Mouse (Mus musculus) c-Kit-positive CD71-negative TER-119-negative erythroid progenitor cells, embryonic 14.5 days (primary cell): ENCODE results near the gene Acd.
A peak's percentile ranks its signal among the peaks of the same experiment; 100 is the strongest.

Experiments
- DNase-seq: peaks from one replicate; pipeline ENCODE4 v3.0.0-alpha.2; 2013; ENCODE audit warnings: low read depth

The Acd gene

DNA sequence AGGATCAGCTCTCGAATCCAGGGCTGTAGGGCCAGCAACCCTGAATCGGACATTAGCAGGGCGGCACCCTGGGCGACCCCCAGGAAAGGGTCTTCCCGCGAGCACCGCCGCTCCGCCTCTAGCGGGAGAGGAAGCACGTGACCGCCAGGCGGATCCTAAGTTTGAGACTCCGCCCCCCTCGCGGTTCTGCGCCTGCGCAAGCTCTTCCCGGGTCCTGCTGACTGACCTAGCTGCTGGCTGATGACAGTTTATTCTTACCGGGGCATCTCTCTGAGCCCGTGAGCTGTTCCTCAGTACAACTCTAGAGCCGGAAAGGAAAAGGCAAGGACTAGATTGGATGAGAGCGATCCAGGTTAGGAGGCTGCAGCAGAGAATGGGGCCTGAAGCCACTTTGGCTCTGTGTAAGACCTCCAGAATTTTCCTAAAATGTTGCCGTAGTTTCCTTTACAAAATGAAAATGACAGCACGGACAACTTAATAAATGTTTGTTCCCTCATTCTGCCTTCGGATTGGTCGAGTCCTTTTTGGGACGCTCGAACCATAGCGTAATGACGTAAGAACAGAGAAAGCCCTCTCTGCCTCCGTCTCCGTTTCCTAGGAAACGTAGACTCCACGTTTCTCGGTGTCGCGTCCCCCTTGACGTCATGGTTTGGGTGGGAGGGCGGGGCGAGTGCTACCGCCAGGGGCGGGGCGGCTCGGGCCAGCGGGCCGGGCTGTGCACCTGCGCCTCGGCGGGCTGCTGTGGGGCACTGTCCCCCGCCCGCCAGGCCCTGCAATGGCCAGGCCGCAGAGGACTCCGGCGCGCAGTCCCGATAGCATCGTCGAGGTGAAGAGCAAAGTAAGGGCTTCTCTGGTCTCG is at the start of gene Acd, which contains the start of gene Pard6a:
TSS of gene Acd (minus strand) at position 137 of the 859 bp plus-strand sequence.
TSS of gene Pard6a (plus strand) at position 183 of the 859 bp plus-strand sequence.
- peak; percentile 89 for DNase-seq

DNA sequence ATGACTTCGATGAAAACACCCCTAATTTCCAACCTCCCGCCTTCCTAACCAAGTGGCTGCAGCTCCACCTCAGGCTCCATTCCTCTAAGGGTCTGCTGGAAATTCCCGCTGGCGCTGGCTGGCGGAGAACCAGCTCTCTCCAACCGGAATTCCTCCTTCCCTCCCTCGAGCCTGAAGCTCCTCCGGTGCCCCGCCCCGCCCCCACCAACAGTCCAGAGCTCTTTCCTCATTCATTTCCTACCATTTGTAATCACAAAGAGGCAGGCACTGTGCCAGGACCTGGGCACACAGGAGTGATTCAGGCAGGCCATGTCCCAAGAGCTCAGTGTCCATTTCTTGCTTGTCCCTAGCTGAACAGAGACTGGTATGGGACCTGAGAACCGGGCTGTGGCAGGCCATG is 49.7 kb upstream of the Acd start:
- no peak for DNase-seq

DNA sequence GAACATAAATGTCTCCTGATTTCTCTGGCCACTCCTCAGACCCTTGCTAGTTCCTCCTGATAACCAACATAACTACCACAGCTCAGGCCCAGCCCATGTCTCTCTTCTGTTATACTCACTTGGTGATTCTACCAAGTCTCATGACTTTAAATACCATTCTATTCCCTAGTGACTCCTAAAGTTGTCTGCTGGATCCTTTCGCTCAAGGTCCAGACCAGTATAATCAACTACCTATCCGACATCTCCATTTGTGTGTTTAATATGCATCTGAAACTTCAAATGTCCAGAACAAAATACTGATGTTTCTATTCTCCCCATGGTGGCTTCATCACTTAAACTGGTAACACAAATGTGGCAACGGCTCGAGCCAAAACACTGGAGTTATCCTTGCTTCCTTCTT is 42.4 kb upstream of the Acd start:
- no peak for DNase-seq

DNA sequence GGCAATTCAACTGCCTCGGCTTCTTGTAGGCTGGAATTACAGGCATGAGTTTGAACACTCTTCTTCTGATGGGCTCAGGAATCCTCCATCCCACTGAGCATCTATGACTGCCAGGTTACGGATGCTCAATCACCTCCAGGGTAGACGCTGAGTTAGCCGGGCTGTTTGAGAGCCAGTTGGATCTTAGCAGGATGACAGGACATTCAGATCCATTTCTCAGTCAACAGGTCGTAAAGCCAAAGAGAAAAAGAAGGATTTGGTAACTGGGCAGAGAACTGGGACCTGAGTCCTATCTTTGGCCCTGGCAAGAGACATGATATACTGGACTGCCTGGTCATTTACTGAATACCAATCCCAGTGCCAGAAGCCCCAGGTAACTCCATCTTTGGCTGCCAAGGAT is 38.3 kb upstream of the Acd start:
- no peak for DNase-seq

DNA sequence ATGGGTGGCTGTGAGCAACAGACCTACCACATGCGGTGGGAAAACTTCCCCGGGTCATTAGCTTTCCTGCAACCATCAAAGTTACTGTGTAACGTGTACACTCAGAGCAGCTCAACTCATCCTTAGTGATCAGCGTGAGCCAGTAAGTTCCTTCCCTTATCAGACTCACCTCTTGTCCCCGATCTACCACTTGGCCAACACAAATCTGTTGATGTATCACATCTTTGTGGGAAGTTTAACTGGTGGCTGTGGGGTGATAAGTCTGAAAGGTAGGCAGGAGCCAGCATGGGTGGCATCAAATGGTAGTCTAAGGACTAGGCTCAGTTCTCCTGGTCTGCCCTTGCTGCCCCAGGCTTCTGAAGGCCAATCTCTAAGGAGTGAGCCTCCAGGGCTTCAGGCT is 31.3 kb upstream of the Acd start:
- DNase-seq: no peak

DNA sequence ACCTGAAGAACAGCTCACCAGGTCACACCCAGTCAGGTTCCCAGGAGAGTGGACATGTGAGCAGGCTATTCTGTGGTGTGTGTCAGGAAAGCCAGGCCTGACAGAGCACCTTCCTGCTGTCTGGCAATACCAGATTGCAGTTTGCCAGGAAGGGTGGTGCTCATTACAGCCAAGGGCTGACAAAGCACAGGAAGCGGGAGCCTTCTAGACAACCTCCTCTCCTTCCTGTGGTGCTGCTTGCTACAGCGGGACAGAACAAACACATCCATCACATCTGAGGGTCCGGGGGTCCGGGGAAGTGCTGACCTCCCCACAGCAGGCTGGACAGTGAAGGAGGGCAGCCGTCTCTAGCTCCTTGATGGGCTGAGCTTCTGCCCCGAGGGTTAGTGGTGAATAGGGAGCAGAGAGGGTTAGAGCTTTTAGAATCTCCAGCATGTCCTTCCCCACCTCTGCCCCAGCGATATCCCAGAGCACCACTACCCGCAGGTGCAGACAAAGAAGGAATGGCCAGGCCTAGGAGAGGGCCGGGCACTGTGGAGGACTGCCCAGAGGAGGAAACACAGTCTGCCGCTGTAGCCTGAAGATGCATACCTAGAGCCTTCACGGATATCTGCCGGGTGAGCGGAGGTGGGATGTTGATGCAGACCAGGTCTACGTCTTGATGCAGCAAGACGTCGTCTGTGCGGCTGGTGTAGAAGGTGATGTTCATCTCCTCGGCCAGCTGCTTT is 26.7 kb upstream of the Acd start:
- no peak for DNase-seq

DNA sequence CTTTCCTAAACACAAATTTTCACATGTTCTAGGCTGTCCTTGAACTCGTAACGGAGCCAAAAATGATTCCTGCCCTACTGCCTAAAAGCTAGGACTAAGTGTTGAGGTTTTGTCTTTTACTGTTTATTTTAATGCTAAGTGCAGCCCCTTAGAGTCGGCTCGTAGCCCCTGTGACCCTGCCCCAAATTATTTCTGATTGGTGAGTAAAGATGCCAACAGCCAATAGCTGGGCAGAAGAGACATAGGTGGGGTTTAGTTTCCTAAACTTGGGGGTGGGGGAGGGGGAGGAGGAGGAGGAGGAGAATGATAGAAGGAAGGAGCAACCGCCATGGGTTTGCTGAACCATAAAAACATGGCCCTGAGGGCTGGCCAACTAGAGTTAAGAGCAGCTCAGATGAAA is 24.8 kb upstream of the Acd start:
- no peak for DNase-seq

DNA sequence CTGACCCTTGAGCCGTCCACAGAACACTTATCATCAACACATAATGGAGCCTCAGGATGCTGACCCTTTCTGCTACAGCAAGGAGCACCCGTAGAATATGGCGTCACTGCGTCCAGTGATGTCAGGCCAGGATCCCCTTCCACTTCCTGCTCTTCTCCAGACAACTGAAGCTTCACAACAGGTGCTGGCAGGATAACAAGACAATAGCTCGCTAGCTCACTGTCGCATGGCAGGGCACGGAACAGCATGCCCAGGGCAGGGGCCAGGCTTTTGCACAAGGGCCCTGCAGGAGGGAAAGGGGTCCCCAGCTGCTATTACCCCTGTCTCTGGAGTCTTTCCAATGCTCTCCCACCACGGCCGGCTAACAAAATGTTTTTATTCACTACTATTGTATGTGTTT is 22.0 kb upstream of the Acd start:
- DNase-seq: no peak

DNA sequence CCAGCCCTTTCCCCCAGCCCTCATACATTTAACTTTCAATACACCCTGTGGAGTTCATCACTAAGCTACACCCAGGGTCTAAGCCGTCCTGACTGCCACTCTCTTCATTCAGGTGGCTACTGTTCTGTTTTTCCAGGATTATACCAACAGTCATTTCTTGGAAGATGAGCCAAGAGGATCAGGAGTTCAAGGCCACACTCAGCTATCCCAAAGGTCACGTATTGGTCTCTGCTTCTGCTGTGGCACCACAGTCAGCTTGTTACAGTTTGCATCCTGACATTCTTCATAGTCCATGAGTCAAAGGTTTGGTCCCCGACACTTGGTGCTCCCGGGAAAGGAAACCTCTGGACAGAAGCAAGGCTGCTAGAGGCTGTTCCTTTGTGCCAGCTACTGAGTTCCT is 18.7 kb upstream of the Acd start:
- DNase-seq: no peak

DNA sequence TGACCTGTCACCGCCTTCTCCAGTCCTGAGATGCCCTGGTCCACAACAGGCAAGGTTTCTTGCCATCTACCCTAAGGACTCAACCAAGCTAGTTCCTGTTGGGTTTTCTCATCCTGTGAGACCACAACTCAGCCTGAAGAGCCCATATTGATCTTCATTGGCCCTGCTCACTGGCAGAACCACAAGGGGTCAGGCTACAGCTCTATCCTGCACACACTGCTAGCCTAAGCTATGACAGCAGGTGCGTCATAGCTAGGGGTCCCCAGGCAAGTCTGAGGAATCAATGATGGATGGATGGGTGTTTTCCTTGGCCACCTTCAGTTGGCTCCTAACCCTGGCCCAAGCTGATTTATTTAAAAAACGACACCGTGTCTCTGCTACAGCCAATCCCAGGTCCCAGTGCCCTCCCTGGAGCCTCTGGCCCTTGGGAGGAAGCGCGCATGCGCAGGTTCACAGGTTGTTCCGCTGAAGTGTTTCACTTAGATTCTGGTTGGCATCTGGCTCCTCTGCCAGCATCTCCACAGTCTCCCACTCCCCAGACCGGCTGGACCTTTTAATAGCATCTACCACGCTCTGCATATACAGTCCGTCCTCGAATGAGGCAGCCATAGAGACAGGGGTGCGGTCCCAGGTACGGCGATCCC is 15.5 kb upstream of the Acd start:
- DNase-seq: no peak

DNA sequence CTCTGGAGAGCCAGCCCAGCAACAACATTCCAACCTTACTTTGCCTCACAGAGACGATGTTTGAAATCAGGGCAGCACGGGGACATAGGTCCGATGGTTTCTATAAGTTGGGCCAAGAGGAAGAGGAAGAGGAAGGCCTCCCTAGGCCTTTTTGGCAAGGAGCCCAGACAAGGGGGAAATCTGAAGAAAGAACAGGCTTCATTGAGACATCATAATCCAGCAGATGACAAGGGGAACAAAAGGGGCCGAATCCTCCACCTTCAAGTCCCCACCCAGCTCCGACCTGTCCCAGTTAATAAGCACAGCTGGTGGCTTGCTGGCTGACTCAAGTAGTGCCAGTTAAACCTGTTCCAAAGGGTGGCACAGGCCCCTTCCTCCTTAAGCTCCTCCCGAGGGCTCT is 14.1 kb upstream of the Acd start:
- no peak for DNase-seq

DNA sequence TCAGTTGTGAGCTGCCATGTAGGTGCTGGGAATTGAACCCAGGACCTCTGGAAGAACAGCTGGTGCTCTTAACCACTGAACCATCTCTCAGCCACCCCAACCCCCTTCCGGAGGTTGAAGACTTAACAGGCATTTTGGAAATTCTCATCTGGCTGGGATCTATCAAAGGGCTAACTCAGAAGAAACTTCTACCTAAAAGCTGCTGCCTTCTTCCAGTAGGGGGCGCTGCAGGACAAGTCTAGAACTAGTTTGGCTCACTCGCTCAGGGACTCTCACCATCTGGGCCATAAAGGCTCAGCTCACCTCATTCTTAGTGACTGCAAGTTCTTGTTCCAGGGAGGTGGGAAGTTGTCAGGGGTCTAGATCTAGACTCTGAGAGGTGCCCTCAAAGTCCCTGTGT is 13.2 kb upstream of the Acd start:
- peak; percentile 98 for DNase-seq

DNA sequence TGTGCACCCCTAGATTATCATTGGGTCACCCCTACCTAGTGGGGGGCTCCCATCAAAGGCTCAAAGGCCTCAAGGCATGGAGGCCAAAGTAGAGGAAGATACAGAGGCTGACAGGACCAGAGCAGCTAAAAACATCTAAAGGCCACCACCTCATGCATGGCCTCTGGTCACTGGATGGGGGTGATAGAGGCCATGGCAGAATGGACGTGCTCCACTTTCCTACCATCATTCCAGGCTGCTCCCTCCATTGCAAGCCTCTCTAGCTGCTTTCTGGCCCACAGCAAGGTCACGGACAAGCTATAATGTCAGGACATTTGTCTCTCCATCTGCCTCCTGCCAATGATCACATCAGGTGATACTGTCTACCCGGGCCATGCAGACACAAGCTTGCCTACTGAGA is 11.4 kb upstream of the Acd start:
- no peak for DNase-seq

DNA sequence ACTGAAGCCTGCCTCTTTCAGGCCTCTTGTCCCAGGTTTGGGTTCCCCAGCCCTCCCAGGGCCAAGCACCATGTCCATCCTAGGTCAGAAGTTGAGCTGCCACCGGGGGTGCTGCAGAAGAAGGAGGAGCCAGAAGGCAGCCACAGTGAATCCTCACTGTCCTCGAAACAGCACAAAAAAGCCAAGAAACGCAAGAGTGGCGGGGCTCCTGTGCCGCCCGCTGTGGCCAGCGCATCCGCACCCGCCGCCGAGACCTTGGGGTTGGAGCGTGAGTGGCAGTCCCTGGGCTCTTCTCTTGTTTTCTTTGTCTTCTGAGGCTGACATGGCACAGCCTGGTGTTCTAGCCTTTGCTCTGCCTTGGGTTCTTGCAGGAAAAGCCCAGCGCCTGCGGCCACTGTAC is 8.4 kb upstream of the Acd start:
- no peak for DNase-seq

DNA sequence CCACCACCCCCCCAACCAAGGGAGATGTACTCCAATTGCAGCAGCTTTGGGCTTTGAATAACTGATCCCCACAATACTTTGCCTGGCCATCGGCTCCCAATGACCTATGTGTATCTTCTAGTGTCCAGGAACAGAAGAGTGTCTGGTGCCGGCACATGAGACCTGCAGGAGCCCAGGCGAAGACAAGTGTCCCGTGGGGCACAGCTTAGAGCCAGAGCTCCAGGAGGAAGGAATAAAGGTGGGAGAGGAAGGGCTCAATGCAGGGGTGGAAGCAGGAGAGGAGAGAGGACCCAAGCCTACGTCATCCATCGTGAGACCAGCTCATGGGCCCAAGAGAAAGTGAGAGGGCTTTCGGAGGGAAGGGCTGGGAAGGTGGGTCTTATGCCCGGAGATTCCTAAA is 7.8 kb upstream of the Acd start:
- DNase-seq: no peak

DNA sequence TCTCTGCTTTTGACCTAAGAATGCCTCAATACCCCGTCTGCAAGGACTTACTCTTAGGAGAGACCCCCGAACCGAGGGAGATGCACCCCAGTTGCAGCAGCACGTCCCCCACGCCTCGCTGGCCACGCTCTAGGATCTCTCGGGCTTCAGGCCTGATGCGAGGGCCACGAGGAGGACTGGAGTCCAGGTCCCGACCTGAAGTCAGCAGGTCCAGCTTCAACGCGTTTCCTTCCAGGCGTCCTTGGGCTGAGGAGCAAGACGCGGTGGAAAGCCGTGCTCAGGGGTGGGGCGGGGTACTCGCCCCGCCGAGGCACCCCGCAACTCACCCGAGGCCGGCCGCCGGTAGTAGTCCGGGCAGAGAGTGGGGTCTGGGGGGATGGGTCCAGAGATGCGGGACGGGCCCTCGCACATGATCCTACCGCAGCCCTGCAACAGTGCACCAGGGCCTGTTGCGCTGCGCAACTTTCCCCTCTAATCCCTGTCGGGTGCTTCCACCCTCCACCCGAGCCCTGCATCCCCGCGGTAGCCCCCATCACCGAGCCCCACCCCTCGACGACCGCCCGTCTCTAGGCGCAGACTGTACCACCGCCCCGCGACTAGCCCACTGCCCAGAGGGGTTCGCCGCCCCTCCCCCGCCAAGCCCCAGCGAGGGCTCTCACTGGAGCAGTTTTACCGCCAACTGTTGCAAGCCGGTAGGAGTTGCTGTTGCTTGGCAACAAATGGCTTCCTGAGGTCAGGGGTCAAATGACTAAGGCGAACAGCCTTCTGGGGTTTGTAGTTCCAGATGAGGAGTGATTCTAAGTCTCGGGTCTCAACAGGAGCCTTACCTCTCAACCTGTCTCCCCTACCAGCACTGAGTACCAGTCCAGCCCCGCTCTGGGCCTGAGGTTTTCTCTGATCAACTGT is 6.8 kb upstream of the Acd start, which contains the start of the genes 4933405L10Rik and Enkd1:
TSS of gene 4933405L10Rik (plus strand) at position 158 of the 906 bp plus-strand sequence.
TSS of gene Enkd1 (minus strand) at position 713 of the 906 bp plus-strand sequence.
- peak; percentile 76 for DNase-seq

DNA sequence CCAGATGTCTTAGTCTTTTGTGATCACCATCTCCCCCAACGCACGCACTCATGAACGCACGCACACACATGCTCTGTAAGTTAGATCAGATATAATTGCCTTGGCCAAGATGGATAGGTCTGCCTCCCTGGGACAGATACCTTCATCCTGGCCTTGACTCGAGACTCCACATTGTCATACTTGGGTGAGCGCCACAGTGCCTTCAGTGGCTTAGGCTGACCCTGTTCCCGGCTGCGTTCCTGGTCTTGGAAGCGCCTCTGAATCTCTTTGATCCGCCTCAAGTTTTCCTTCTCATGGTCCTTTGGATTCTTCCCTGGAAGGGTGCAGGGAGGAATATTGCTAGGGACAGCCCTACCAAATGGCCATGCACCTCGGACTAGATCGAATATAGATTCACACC is 5.5 kb upstream of the Acd start:
- no peak for DNase-seq

DNA sequence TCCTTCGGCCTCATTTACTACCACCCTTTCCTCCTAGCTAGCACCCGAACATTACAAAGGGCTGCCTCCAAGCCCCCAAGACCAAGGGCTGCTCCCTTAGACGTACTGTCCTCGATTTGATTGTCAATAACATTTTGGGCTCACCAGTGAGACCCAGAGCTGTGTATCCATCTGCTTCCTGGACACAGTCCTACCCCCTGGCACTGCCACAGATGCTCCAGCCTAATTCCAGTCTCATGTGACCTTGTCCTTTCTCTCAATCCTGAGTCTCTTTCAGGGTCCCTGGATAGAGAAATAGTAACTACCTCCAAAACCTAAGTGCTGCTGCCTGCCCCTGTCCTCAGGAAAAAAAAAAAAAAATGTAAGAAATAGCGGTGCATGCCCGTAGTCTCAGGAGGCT is 4.1 kb upstream of the Acd start:
- DNase-seq: no peak

DNA sequence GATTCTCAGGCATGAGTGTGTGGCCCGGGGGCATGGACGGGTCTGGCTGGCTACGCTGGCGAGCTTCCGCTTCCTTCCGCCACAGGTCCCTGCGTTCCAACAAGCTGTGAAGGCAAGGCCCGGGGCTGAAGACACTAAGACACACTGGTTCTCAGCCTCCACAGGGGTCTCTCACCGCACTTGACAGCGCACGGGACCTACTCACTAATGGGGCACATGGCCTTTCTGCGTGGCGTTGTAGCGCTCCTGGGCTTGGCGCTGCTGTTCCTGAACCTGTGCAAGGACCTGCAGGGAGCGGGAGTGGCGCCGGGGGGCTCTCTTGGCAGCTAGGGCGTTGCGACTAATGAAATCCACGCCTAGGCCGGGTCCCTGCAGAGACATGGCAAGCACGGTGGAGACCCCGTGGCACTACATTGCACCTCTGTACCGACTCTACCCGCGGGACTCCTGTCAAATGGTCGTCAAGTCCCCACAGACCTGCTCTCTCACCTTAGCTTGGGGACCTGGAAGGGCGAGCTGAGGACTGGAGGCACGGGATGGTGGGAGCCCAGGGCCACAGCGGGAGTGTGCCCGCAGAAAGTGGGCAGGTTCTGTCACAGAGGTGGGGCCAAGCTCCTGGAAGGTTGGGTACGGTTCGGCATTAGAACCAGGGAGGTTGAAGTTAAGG is 3.4 kb upstream of the Acd start:
- no peak for DNase-seq

DNA sequence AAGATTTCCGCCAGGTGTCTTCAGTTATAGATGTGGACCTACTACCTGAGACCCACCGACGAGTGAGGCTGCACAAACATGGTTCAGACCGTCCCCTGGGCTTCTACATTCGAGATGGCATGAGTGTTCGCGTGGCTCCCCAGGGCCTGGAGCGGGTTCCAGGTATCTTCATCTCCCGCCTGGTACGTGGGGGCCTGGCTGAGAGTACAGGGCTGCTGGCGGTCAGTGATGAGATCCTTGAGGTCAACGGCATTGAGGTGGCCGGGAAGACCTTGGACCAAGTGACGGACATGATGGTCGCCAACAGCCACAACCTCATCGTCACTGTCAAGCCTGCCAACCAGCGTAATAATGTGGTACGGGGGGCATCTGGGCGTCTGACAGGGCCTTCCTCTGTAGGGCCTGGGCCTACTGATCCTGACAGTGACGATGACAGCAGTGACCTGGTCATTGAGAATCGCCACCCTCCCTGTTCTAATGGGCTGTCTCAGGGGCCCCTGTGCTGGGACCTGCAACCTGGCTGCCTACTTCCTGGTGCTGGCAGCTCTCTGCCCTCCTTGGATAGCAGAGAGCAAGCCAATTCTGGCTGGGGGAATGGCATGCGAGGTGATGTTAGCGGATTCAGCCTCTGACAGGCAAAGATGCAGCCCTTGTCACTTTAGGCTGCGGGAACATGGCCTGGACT is 2.0 kb upstream of the Acd start:
- DNase-seq: no peak

DNA sequence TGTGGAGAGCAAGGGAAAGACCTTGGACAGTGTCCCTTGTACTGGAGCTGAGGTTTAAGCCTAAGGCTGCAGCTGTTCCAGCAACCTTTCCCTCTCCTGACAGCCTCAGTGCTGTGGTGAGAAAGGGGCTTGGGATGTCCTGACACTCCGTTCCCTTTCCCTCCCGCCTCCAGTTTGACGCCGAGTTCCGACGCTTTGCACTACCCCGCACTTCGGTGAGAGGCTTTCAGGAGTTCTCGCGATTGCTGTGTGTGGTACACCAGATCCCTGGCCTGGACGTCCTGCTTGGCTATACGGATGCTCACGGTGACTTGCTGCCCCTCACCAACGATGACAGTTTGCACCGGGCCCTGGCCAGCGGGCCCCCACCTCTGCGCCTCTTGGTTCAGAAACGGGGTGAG is 1.1 kb upstream of the Acd start:
- DNase-seq: no peak
